Mouse (Mus musculus) liver, embryonic 14.5 days (tissue): ENCODE measurements at regions not wholly inside any gene's neighbourhood (a gene's known extent, or its start where the extent isn't known, plus 50 kb on each side); places are given as distances from the start of the nearest gene placed in this dataset.

Experiments
- CTCF ChIP-seq: IDR thresholded peaks from 2 replicates; pipeline ENCODE4 v1.5.1; 2016; ENCODE audit warnings: antibody characterized with exemption, low read depth, control low read depth
- EP300 ChIP-seq: IDR thresholded peaks from 2 replicates; pipeline ENCODE4 v1.6.1; 2016; ENCODE audit warnings: antibody characterized with exemption, low read depth

- TF ChIP-seq CTCF = no peak
- TF ChIP-seq EP300 = no peak
Measured at GRCm38 (mm10) chr2:122887111-122887510, 122.1 kb downstream of the Sqor start.
